Mouse (Mus musculus): ENCODE measurements at regions not wholly inside any gene's neighbourhood (a gene's known extent, or its start where the extent isn't known, plus 50 kb on each side); places are given as distances from the start of the nearest gene placed in this dataset.

- no peak for DNase-seq
Observed at GRCm38 (mm10) chr17:68916531-68916930, 90.1 kb downstream of the Tmem200c start.

- DNase-seq = no peak
Observed at GRCm38 (mm10) chr17:68918228-68918627, 91.8 kb downstream of the Tmem200c start.

GRCm38 (mm10) chr17:68923271-68923670 lies 96.8 kb downstream of the Tmem200c start:
- no peak for DNase-seq

- DNase-seq = no peak
Observed at GRCm38 (mm10) chr17:68927418-68927817, 101.0 kb downstream of the Tmem200c start.

- no peak for DNase-seq
Observed at GRCm38 (mm10) chr17:68928691-68929090, 102.3 kb downstream of the Tmem200c start.

- DNase-seq = no peak
Observed at GRCm38 (mm10) chr17:68933265-68933664, 106.8 kb downstream of the Tmem200c start.

GRCm38 (mm10) chr17:68934066-68934465 lies 107.6 kb downstream of the Tmem200c start:
- no peak for DNase-seq

GRCm38 (mm10) chr17:68936016-68936415 lies 109.6 kb downstream of the Tmem200c start:
- DNase-seq = no peak

GRCm38 (mm10) chr17:68956275-68956674 lies 119.2 kb upstream of the Epb41l3 start:
- DNase-seq = no peak

GRCm38 (mm10) chr17:68961160-68961559 lies 114.3 kb upstream of the Epb41l3 start:
- no peak for DNase-seq

- no peak for DNase-seq
Observed at GRCm38 (mm10) chr17:68975606-68976005, 99.9 kb upstream of the Epb41l3 start.

- DNase-seq = no peak
Observed at GRCm38 (mm10) chr17:68978151-68978550, 97.3 kb upstream of the Epb41l3 start.

GRCm38 (mm10) chr17:68981120-68981519 lies 94.4 kb upstream of the Epb41l3 start:
- DNase-seq = no peak

- no peak for DNase-seq
Observed at GRCm38 (mm10) chr17:68982094-68982493, 93.4 kb upstream of the Epb41l3 start.

- peak; percentile 10 for DNase-seq
Observed at GRCm38 (mm10) chr17:68999913-69000312, 75.6 kb upstream of the Epb41l3 start.

- peak; percentile 82 for DNase-seq
Observed at GRCm38 (mm10) chr17:69004051-69004450, 71.4 kb upstream of the Epb41l3 start.

- DNase-seq = peak; percentile 6
Observed at GRCm38 (mm10) chr17:69006272-69006671, 69.2 kb upstream of the Epb41l3 start.
